Mouse (Mus musculus) hindbrain, embryonic 13.5 days (tissue): Measurements from ENCODE around the gene Dusp18. TPM values are rescaled to one million over a fixed set of nuclear protein-coding genes. Genes with fewer than 3 reads are reported as not detected.
"Not testable (repeated sequence)": the region's sequence is repeated elsewhere in the genome, so short reads cannot be mapped to it uniquely, and the experiment has no call there.

Experiments used
- ATAC-seq: fragments of 200-750 bp; cut with Nextera tagmentation; 2 replicates; pipeline ENCODE4 v1.8.0; 2017; ENCODE audit warnings: moderate TSS enrichment; ENCODE audit not compliant: low FRiP score
- H3K27ac ChIP-seq: fragments of 300-500 bp; sonication (generic); 2 replicates; pipeline ENCODE4 v1.5.1; 2015; ENCODE audit warnings: inconsistent platforms, mild to moderate bottlenecking, moderate library complexity
- H3K27me3 ChIP-seq: fragments of 300-500 bp; sonication (generic); 2 replicates; pipeline ENCODE4 v1.6.1; 2015; ENCODE audit warnings: mild to moderate bottlenecking, inconsistent platforms
- H3K36me3 ChIP-seq: fragments of 300-500 bp; sonication (generic); 2 replicates; pipeline ENCODE4 v1.6.1; 2015; ENCODE audit warnings: mild to moderate bottlenecking, inconsistent platforms
- H3K4me1 ChIP-seq: fragments of 300-500 bp; sonication (generic); replicated peaks from 2 replicates; pipeline ENCODE4 v1.6.1; 2015; ENCODE audit warnings: inconsistent platforms
- H3K4me2 ChIP-seq: fragments of 300-500 bp; sonication (generic); 2 replicates; pipeline ENCODE4 v1.6.1; 2015; ENCODE audit warnings: inconsistent platforms, mild to moderate bottlenecking, moderate library complexity
- H3K4me3 ChIP-seq: fragments of 300-500 bp; sonication (generic); 2 replicates; pipeline ENCODE4 v1.5.1; 2015; ENCODE audit warnings: mild to moderate bottlenecking, inconsistent platforms
- H3K9ac ChIP-seq: fragments of 300-500 bp; sonication (generic); 2 replicates; pipeline ENCODE4 v1.6.1; 2015; ENCODE audit warnings: mild to moderate bottlenecking, inconsistent platforms
- H3K9me3 ChIP-seq: fragments of 300-500 bp; sonication (generic); 2 replicates; pipeline ENCODE4 v1.6.1; 2016; ENCODE audit warnings: inconsistent platforms
- WGBS: fragments of 180-500 bp; shearing (Covaris S2); methylation state at CpG from one replicate; pipeline ENCODE4 v1.1.7; 2015; 5-methylcytosine and 5-hydroxymethylcytosine counted together
- polyA plus RNA-seq: library from polyadenylated mRNA; unstranded; fragments of >200 nt; fragmentation: Nextera tagmentation; extraction: Ambion mirVana; gene quantifications from 2 replicates; pipeline ENCODE4 v1.2.1, GENCODE M21; 2015

The Dusp18 gene
- polyA plus RNA-seq, 1 experiment from 2014 or later = 33.8 TPM

- Histone ChIP-seq H3K36me3 (peaks cover 55% of the 10 kb centered on the region), H3K9me3 (no peaks in the 10 kb centered on the region; the same call in 1 of the 2 replicates), H3K27me3 (no peaks in the 10 kb centered on the region), H3K4me1 (peaks cover 37% of the 10 kb centered on the region), H3K9ac (no peak overlapping the region), H3K4me3 (no peak overlapping the region), H3K4me2 (no peak overlapping the region), H3K27ac (no peak overlapping the region)
- ATAC-seq = no peak
- WGBS = 93% methylated on average over 6 of the region's 6 CpGs
These were observed 5.3 kb downstream of the Dusp18 start for GRCm38 (mm10) chr11:3900296-3900695.

DNA sequence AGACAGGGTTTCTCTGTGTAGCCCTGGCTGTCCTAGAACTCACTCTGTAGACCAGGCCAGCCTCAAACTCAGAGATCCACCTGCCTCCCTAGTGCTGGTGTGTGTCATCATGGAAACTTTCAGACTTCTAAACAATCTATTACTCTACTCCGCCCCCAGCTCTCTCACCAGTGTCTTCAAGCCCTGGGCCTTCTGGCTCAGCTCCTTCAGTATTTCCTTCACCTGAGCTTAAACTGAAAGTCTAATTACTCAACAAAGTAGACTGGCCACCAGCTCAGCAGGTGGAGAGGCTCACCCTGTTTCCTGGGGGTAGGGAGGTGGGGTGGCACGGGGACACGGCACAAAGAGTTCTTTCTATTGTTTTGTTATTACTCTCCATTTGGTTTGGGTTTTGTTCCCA is 7.5 kb downstream of the Dusp18 start:
- H3K4me2 ChIP-seq = no peak overlapping the region
- H3K27me3 ChIP-seq = no peaks in the 10 kb centered on the region
- no peaks in the 10 kb centered on the region; the same call in 1 of the 2 replicates for H3K9me3 ChIP-seq
- no peak overlapping the region for H3K4me3 ChIP-seq
- 89% methylated on average over 3 of the region's 3 CpGs for WGBS
- peaks cover 27% of the 10 kb centered on the region for H3K4me1 ChIP-seq
- H3K27ac ChIP-seq = no peak overlapping the region
- no peak overlapping the region for H3K9ac ChIP-seq
- H3K36me3 ChIP-seq = peaks cover 57% of the 10 kb centered on the region
- no peak for ATAC-seq

- H3K36me3 ChIP-seq = peaks cover 54% of the 10 kb centered on the region
- no peak overlapping the region for H3K4me2 ChIP-seq
- H3K27ac ChIP-seq = no peak overlapping the region
- H3K9ac ChIP-seq = no peak overlapping the region
- no peaks in the 10 kb centered on the region; the same call in 1 of the 2 replicates for H3K9me3 ChIP-seq
- 79% methylated on average over 5 of the region's 5 CpGs for WGBS
- ATAC-seq = no peak
- H3K27me3 ChIP-seq = no peaks in the 10 kb centered on the region
- H3K4me1 ChIP-seq = peaks cover 32% of the 10 kb centered on the region
- H3K4me3 ChIP-seq = no peak overlapping the region
These were observed 8.0 kb downstream of the Dusp18 start for GRCm38 (mm10) chr11:3903046-3903445.

GRCm38 (mm10) chr11:3904673-3905072 is 9.6 kb downstream of the Dusp18 start:
- H3K9me3 ChIP-seq = no peaks in the 10 kb centered on the region
- H3K4me3 ChIP-seq = no peak overlapping the region
- 80% methylated on average over 6 of the region's 6 CpGs for WGBS
- H3K27me3 ChIP-seq = no peaks in the 10 kb centered on the region
- H3K4me2 ChIP-seq = no peak overlapping the region
- peaks cover 38% of the 10 kb centered on the region for H3K36me3 ChIP-seq
- no peak for ATAC-seq
- peaks cover 38% of the 10 kb centered on the region for H3K4me1 ChIP-seq
- H3K9ac ChIP-seq = no peak overlapping the region
- no peak overlapping the region for H3K27ac ChIP-seq

DNA sequence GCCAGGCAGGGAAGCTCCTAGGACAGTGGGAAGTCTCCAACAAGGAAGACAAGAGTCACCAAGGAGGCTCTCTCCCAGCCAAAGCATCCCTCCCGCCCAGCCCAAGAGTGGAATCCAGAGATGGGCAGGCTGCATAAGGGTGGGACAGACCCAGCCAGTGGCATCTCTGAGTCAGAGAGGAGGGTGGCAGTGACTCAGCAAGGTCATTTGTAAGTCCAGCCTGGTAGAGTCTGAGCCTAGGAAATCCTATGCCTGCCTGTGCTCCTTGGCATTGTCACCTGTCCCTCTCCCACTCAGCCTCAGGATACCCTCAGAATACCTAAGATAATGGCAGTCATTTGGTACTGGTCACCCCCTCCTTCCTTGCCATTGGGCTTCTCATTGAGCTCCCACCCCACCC is 10.4 kb downstream of the Dusp18 start:
- H3K27me3 ChIP-seq = no peaks in the 10 kb centered on the region
- peaks cover 38% of the 10 kb centered on the region for H3K36me3 ChIP-seq
- H3K4me3 ChIP-seq = no peak overlapping the region
- ATAC-seq = no peak
- H3K9me3 ChIP-seq = no peaks in the 10 kb centered on the region
- no peak overlapping the region; the same call in 1 of the 2 replicates for H3K27ac ChIP-seq
- no peak overlapping the region for H3K4me2 ChIP-seq
- no peak overlapping the region for H3K9ac ChIP-seq
- 90% methylated on average over 1 of the region's 1 CpGs for WGBS
- H3K4me1 ChIP-seq = peaks cover 39% of the 10 kb centered on the region

DNA sequence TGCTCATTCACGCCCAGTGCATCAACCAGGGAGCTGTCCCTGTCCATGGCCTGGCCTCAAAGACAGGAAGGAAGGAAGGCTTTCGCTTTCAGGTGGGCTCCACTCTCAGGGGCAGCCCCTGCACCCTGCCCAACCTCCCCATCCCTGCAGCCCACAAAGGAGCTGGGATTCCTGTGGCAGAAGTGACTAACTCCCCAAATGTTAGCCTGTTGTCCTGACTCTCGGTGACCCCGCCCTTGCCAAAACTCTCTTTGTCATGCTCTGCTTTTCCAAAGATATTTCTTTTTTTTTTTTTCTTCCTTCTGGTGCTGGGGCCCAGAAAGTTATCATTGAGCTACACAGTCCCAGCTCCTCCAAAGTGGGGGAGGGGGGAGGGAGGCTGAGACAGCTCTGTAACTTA is 14.2 kb downstream of the Dusp18 start:
- Histone ChIP-seq H3K9me3 (no peaks in the 10 kb centered on the region), H3K4me2 (no peak overlapping the region), H3K27ac (no peak overlapping the region), H3K9ac (no peak overlapping the region), H3K36me3 (peaks cover 26% of the 10 kb centered on the region), H3K27me3 (no peaks in the 10 kb centered on the region), H3K4me1 (peaks cover 60% of the 10 kb centered on the region), H3K4me3 (no peak overlapping the region)
- WGBS = 92% methylated on average over 4 of the region's 4 CpGs
- ATAC-seq = no peak

DNA sequence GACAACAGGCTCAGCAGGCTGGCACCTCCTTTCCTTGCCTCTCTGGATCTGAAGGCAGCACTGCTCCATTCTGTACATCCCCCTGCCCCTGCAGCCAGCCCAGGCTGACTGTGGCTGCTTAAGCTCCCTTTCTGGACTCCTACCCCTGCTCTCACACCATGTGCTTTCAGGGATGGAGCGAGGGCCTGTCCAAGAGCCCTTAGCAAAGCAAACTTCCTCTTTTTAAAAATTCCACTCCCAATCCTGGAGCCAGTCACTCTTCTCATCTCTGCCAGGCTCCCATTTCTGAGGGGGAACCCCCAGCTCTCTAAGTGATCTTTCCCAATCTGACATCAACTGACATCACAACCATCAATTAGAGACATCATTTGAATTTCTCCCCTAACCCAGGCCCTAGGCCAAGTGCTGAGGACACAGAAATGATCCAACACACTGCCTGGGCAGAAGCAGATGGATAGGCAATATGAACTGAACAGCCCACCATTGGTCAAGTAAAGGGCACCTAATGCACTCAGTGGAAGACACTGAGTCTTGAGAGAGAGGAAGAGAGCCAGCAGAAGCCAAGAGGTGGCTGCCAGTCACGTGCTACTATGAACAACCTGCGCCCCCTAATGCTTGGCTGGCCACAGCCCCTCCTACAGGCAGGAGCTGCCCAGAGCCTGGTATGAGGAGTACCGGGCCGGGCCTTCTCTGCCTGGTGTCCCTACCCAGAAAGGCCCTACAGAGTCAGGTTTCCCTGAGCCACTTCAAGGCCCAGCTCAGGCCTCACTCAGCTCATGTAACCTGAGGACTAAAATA is 15.7 kb downstream of the Dusp18 start:
- WGBS = 67% methylated on average over 5 of the region's 5 CpGs
- Histone ChIP-seq H3K27me3 (0 out of 2 replicates have a peak, but pooled peaks cover under 1% of the 10 kb centered on the region), H3K4me3 (peak overlapping the region; percentile 62), H3K9me3 (no peaks in the 10 kb centered on the region), H3K36me3 (peaks cover 15% of the 10 kb centered on the region), H3K9ac (peak overlapping the region; percentile 31), H3K27ac (no peak overlapping the region), H3K4me1 (peaks cover 63% of the 10 kb centered on the region), H3K4me2 (peak overlapping the region; percentile 89)
- ATAC-seq = no peak

- not testable (repeated sequence) for H3K9me3 ChIP-seq, ATAC-seq, H3K27ac ChIP-seq, H3K27me3 ChIP-seq
- H3K9ac ChIP-seq = peak overlapping the region; percentile 31
- H3K4me1 ChIP-seq = peaks cover 63% of the 10 kb centered on the region
- H3K4me2 ChIP-seq = peak overlapping the region; percentile 89
- 89% methylated on average over 6 of the region's 6 CpGs for WGBS
- peaks cover 14% of the 10 kb centered on the region for H3K36me3 ChIP-seq
- peak overlapping the region; percentile 62 for H3K4me3 ChIP-seq
These were observed 16.4 kb downstream of the Dusp18 start for GRCm38 (mm10) chr11:3911440-3911839.

DNA sequence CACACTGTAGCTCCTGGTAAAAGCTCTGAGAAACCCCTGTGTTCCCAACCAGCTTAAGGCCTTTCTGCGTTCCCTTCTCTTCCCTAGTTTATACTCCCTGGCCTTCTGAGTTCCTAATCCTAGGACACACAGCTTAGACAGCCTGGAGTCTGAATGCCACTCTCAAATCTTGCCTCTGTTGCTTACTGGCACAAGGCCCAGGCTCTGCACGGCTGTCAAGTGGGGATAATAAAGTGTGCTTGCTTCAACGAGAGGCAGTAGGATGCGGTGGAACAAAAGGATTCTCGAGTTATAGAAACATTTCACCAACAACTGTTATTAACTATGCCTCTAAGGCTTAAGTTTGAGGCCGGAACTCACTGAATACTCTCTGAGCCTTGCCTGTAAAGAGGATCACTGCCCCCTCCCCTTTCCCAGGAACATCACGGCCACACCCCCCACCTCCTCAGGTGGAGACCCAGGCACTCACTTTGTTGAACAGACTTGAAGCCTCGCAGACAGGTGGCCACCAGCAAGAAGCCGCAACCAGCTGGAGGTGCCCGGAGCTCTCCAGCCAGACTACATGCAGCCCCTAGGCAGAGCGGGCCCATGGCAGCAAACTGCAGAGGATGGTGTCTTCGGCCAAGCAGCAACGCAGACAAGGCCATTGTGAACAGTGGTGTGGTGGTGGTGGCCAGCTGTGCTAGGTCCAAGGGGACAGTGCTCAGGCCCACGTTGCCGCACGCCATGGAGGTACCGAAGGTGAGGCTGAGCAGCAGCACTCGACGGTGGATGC is 17.2 kb downstream of the Dusp18 start:
- H3K4me2 ChIP-seq = peak overlapping the region; percentile 89
- peaks cover 63% of the 10 kb centered on the region for H3K4me1 ChIP-seq
- no peaks in the 10 kb centered on the region for H3K9me3 ChIP-seq
- H3K36me3 ChIP-seq = peaks cover 5% of the 10 kb centered on the region
- H3K27ac ChIP-seq = peak overlapping the region; percentile 77; the same call in 1 of the 2 replicates
- 14% methylated on average over 19 of the region's 19 CpGs for WGBS
- peak overlapping the region; percentile 81 for H3K9ac ChIP-seq
- 0 out of 2 replicates have a peak, but pooled peaks cover 5% of the 10 kb centered on the region for H3K27me3 ChIP-seq
- peak; percentile 28; the same call in 1 of the 2 replicates for ATAC-seq
- H3K4me3 ChIP-seq = peak overlapping the region; percentile 62

- no peaks in the 10 kb centered on the region; the same call in 1 of the 2 replicates for H3K36me3 ChIP-seq
- peak overlapping the region; percentile 77 for H3K27ac ChIP-seq
- 0 out of 2 replicates have a peak, but pooled peaks cover 5% of the 10 kb centered on the region for H3K27me3 ChIP-seq
- H3K4me1 ChIP-seq = peaks cover 59% of the 10 kb centered on the region
- H3K4me3 ChIP-seq = peak overlapping the region; percentile 62
- H3K4me2 ChIP-seq = peak overlapping the region; percentile 89
- 2% methylated on average over 16 of the region's 16 CpGs for WGBS
- H3K9me3 ChIP-seq = no peaks in the 10 kb centered on the region
- peak overlapping the region; percentile 81 for H3K9ac ChIP-seq
- no peak; the same call in 1 of the 2 replicates for ATAC-seq
These were observed 17.8 kb downstream of the Dusp18 start for GRCm38 (mm10) chr11:3912875-3913271.

DNA sequence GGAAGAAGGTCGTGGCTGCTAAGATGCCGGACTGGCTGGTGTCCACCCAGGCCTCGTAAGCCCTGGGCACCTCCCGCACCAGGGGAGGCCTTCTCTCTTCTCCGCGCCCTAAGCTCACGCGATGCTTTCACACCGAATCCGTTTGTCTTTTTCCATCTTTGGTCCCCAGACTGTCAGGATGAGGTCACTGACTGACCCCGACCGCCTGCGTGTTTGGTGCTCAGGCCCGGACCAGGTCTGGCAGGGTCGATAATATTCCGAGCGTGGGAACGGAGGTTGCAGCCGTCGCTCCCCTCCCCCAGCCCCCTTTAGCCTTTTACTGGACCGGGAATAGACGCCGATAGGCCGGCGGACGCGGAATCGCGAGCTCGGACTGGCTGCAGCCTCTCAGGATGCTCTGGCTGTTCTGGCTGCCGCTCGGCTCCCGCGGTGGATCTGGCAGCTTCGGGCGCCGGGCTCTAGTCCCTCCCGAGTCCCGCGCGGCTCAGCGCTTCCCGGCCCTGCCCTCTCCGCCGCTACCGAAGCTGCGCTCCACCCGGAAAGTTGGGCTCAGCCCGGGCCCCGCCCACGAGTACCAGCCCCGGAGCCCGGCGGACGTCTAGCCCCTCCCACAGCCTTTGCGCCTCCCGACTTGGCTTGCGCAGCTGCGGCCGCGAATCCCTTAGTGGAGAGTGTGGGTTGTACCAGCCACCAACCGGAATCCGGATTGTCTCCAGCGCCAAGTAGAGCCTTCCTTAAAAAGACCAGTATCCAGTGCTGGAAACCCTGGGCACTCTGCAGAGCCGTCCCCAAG is 18.5 kb downstream of the Dusp18 start:
- WGBS = under 1% methylated on average over 65 of the region's 65 CpGs
- Histone ChIP-seq H3K9ac (peak overlapping the region; percentile 81), H3K4me3 (peak overlapping the region; percentile 62), H3K27me3 (0 out of 2 replicates have a peak, but pooled peaks cover 5% of the 10 kb centered on the region), H3K27ac (peak overlapping the region; percentile 77), H3K36me3 (no peaks in the 10 kb centered on the region), H3K4me2 (peak overlapping the region; percentile 89), H3K9me3 (no peaks in the 10 kb centered on the region), H3K4me1 (peaks cover 53% of the 10 kb centered on the region)
- ATAC-seq = peak; percentile 82
